Mouse (Mus musculus): Measurements from ENCODE around the gene Git2.

The Git2 gene

GRCm38 (mm10) chr5:114686726-114687210 lies 88.5 kb downstream of the Git2 start:
- no peak for DNase-seq (ENCODE audit: low spot score in 2 of 2)

- DNase-seq (ENCODE audit: low spot score in 2 of 2) = no peak
Measured at GRCm38 (mm10) chr5:114685986-114686385, 89.3 kb downstream of the Git2 start.

- DNase-seq (ENCODE audit: low spot score in 2 of 2) = no peak
Measured at GRCm38 (mm10) chr5:114681717-114682116, 93.6 kb downstream of the Git2 start.

- no peak for DNase-seq (ENCODE audit: low spot score in 2 of 2)
Measured at GRCm38 (mm10) chr5:114680676-114681285, 94.5 kb downstream of the Git2 start.

- no peak for DNase-seq (ENCODE audit: low spot score in 2 of 2)
Measured at GRCm38 (mm10) chr5:114679841-114680591, 95.3 kb downstream of the Git2 start.
